Mouse (Mus musculus): Measurements from ENCODE around the gene Hlcs.

GRCm38 (mm10) chr16:94082960-94083847 is 230.2 kb downstream of the Hlcs start:
- TF ChIP-seq POLR2A (IDR thresholded peaks at IDR 0.05; ENCODE audit: borderline replicate concordance, low read depth, low read length) (no peak), CTCF (IDR thresholded peaks at IDR 0.05; ENCODE audit: low read depth, low read length) (no peak)

All from bone marrow macrophage, adult 2 months (primary cell).